Mouse (Mus musculus) gastrocnemius, postnatal 4 days (tissue): ENCODE data around the gene Wwox. TPM values are rescaled to one million over a fixed set of nuclear protein-coding genes. Genes with fewer than 3 reads are reported as not detected.
A peak's percentile ranks its signal among the peaks of the same experiment; 100 is the strongest.

Experiments
- DNase-seq, 2 experiments: peaks; one replicate each; pipeline ENCODE4 v3.0.0; 2021 to 2022; ENCODE audit warnings: low spot score in 2 of 2, mixed read lengths in 2 of 2
- total RNA-seq, 2 experiments: library from RNA; stranded (reverse); gene quantifications; 2 replicates each; pipeline ENCODE4 v1.2.3; 2021

The Wwox gene
- total RNA-seq, 2 experiments from 2014 or later: 10.9 to 11.5 TPM

- no peak for DNase-seq
These were observed 277.2 kb downstream of the Wwox start for GRCm38 (mm10) chr8:114716546-114717255.

- DNase-seq: no peak
These were observed 279.4 kb downstream of the Wwox start for GRCm38 (mm10) chr8:114718821-114719220.

- DNase-seq: no peak
These were observed 283.2 kb downstream of the Wwox start for GRCm38 (mm10) chr8:114722611-114723010.

- no peak for DNase-seq
These were observed 292.0 kb downstream of the Wwox start for GRCm38 (mm10) chr8:114731260-114732140.

GRCm38 (mm10) chr8:114743185-114743915 lies 303.9 kb downstream of the Wwox start:
- no peak for DNase-seq

GRCm38 (mm10) chr8:114746373-114746772 lies 306.9 kb downstream of the Wwox start:
- DNase-seq: no peak

- no peak for DNase-seq
These were observed 312.1 kb downstream of the Wwox start for GRCm38 (mm10) chr8:114751376-114752135.

GRCm38 (mm10) chr8:114759621-114760020 lies 320.2 kb downstream of the Wwox start:
- DNase-seq: no peak

GRCm38 (mm10) chr8:114768536-114768935 lies 329.1 kb downstream of the Wwox start:
- DNase-seq: no peak

- peak; percentile 65 to 77 for DNase-seq
These were observed 331.7 kb downstream of the Wwox start for GRCm38 (mm10) chr8:114770856-114771776.

GRCm38 (mm10) chr8:114772276-114772849 lies 332.9 kb downstream of the Wwox start:
- DNase-seq: no peak

- peak; percentile 49 to 79 for DNase-seq
These were observed 334.3 kb downstream of the Wwox start for GRCm38 (mm10) chr8:114773461-114774414.

- no peak for DNase-seq
These were observed 334.9 kb downstream of the Wwox start for GRCm38 (mm10) chr8:114774415-114774775.

- peak in 1 of 2 experiments; percentile 36 for DNase-seq
These were observed 336.1 kb downstream of the Wwox start for GRCm38 (mm10) chr8:114775543-114775942.

- no peak for DNase-seq
These were observed 337.2 kb downstream of the Wwox start for GRCm38 (mm10) chr8:114776696-114777095.

GRCm38 (mm10) chr8:114777271-114777980 lies 338.0 kb downstream of the Wwox start:
- no peak for DNase-seq

- DNase-seq: no peak
These were observed 339.5 kb downstream of the Wwox start for GRCm38 (mm10) chr8:114779002-114779401.

- DNase-seq: no peak
These were observed 343.9 kb downstream of the Wwox start for GRCm38 (mm10) chr8:114783321-114783720.
